Mouse (Mus musculus) kidney, embryonic 16.5 days (tissue): Measurements from ENCODE around the gene Zpr1. TPM values are rescaled to one million over a fixed set of nuclear protein-coding genes. Genes with fewer than 3 reads are reported as not detected.

ENCODE experiments used
- ATAC-seq: fragments of 200-750 bp; cut with Nextera tagmentation; 2 replicates; pipeline ENCODE4 v1.8.0; 2017; ENCODE audit warnings: moderate TSS enrichment; ENCODE audit not compliant: low FRiP score, low TSS enrichment
- H3K27ac ChIP-seq: fragments of 300-500 bp; sonication (generic); 2 replicates; pipeline ENCODE4 v1.5.1; 2014; ENCODE audit warnings: low read length
- H3K27me3 ChIP-seq: fragments of 300-500 bp; sonication (generic); 2 replicates; pipeline ENCODE4 v1.6.1; 2014; ENCODE audit warnings: low read length, control low read depth, mixed read lengths; ENCODE audit not compliant: insufficient read depth
- H3K36me3 ChIP-seq: fragments of 300-500 bp; sonication (generic); 2 replicates; pipeline ENCODE4 v1.6.1; 2014; ENCODE audit warnings: low read length, control low read depth, mixed read lengths; ENCODE audit not compliant: insufficient read depth
- H3K4me1 ChIP-seq: fragments of 300-500 bp; sonication (generic); 2 replicates; pipeline ENCODE4 v1.6.1; 2014; ENCODE audit warnings: low read length, control low read depth, mixed read lengths; ENCODE audit not compliant: insufficient read depth
- H3K4me2 ChIP-seq: fragments of 300-500 bp; sonication (generic); replicated peaks from 2 replicates; pipeline ENCODE4 v1.6.1; 2014; ENCODE audit warnings: low read depth, low read length
- H3K4me3 ChIP-seq: fragments of 300-500 bp; sonication (generic); 2 replicates; pipeline ENCODE4 v1.5.1; 2014; ENCODE audit warnings: mild to moderate bottlenecking, low read length
- H3K9ac ChIP-seq: fragments of 300-500 bp; sonication (generic); replicated peaks from 2 replicates; pipeline ENCODE4 v1.6.1; 2014; ENCODE audit warnings: low read length
- H3K9me3 ChIP-seq: fragments of 300-500 bp; sonication (generic); 2 replicates; pipeline ENCODE4 v1.6.1; 2016; ENCODE audit warnings: low read length, control low read depth
- WGBS: fragments of 180-500 bp; shearing (Covaris S2); extraction: QIAGEN DNeasy Blood & Tissue Kit; methylation state at CpG from one replicate; pipeline ENCODE4 v1.1.7; 2014; 5-methylcytosine and 5-hydroxymethylcytosine counted together
- polyA plus RNA-seq: library from polyadenylated mRNA; unstranded; fragments of >200 nt; fragmentation: Nextera tagmentation; extraction: Ambion mirVana; gene quantifications from 2 replicates; pipeline ENCODE4 v1.2.1, GENCODE M21; 2015

Zpr1 gene
- polyA plus RNA-seq, 1 experiment from 2014 or later: 61.9 TPM

- no peaks in the 10 kb centered on the region for H3K9me3 ChIP-seq
- no peak overlapping the region for H3K27ac ChIP-seq
- WGBS: 79% methylated on average over 3 of the region's 3 CpGs
- no peak overlapping the region for H3K4me2 ChIP-seq
- ATAC-seq: no peak
- H3K4me3 ChIP-seq: no peak overlapping the region
- H3K36me3 ChIP-seq: no peaks in the 10 kb centered on the region
- no peak overlapping the region for H3K9ac ChIP-seq
- no peaks in the 10 kb centered on the region for H3K4me1 ChIP-seq
- H3K27me3 ChIP-seq: no peaks in the 10 kb centered on the region
Measured at GRCm38 (mm10) chr9:46257546-46257945, 15.3 kb upstream of the Zpr1 start.

- Histone ChIP-seq H3K4me1 (no peaks in the 10 kb centered on the region), H3K36me3 (no peaks in the 10 kb centered on the region), H3K4me3 (no peak overlapping the region), H3K27me3 (no peaks in the 10 kb centered on the region), H3K4me2 (no peak overlapping the region), H3K27ac (no peak overlapping the region), H3K9me3 (no peaks in the 10 kb centered on the region), H3K9ac (no peak overlapping the region)
- WGBS: 91% methylated on average over 6 of the region's 6 CpGs
- no peak for ATAC-seq
Measured at GRCm38 (mm10) chr9:46259111-46259510, 13.8 kb upstream of the Zpr1 start.

- H3K36me3 ChIP-seq: no peaks in the 10 kb centered on the region
- no peaks in the 10 kb centered on the region for H3K27me3 ChIP-seq
- H3K27ac ChIP-seq: no peak overlapping the region
- WGBS: 93% methylated on average over 7 of the region's 7 CpGs
- no peak overlapping the region for H3K4me3 ChIP-seq
- H3K9ac ChIP-seq: no peak overlapping the region
- no peaks in the 10 kb centered on the region for H3K4me1 ChIP-seq
- ATAC-seq: no peak
- no peak overlapping the region for H3K4me2 ChIP-seq
- H3K9me3 ChIP-seq: no peaks in the 10 kb centered on the region
Measured at GRCm38 (mm10) chr9:46261131-46261530, 11.7 kb upstream of the Zpr1 start.

GRCm38 (mm10) chr9:46268343-46268873 lies 4.5 kb upstream of the Zpr1 start, which contains the start of gene Apoa5:
TSS of gene Apoa5 (plus strand) at chr9:46268633.
- Histone ChIP-seq H3K9me3 (no peaks in the 10 kb centered on the region), H3K4me1 (0 out of 2 replicates have a peak, but pooled peaks cover 7% of the 10 kb centered on the region), H3K27me3 (peaks cover 8% of the 10 kb centered on the region; the same call in 1 of the 2 replicates), H3K4me2 (no peak within 1 kb of the TSS), H3K9ac (no peak within 1 kb of the TSS), H3K27ac (no peak within 1 kb of the TSS), H3K36me3 (no peaks in the 10 kb centered on the region), H3K4me3 (no peak within 1 kb of the TSS)
- WGBS: 45% methylated on average over 7 of the region's 7 CpGs
- no peak for ATAC-seq

GRCm38 (mm10) chr9:46269125-46269524 lies 3.7 kb upstream of the Zpr1 start:
- Histone ChIP-seq H3K27ac (no peak overlapping the region), H3K36me3 (no peaks in the 10 kb centered on the region), H3K4me1 (peaks cover 13% of the 10 kb centered on the region), H3K9ac (no peak overlapping the region), H3K9me3 (no peaks in the 10 kb centered on the region), H3K4me3 (no peak overlapping the region), H3K4me2 (no peak overlapping the region), H3K27me3 (peaks cover 8% of the 10 kb centered on the region; the same call in 1 of the 2 replicates)
- 75% methylated on average over 5 of the region's 5 CpGs for WGBS
- no peak for ATAC-seq

- no peak overlapping the region for H3K4me3 ChIP-seq
- WGBS: 86% methylated on average over 4 of the region's 4 CpGs
- H3K27ac ChIP-seq: no peak overlapping the region
- no peak for ATAC-seq
- no peak overlapping the region for H3K4me2 ChIP-seq
- peaks cover 13% of the 10 kb centered on the region for H3K4me1 ChIP-seq
- H3K9me3 ChIP-seq: no peaks in the 10 kb centered on the region
- H3K27me3 ChIP-seq: peaks cover 8% of the 10 kb centered on the region; the same call in 1 of the 2 replicates
- peaks cover 13% of the 10 kb centered on the region for H3K36me3 ChIP-seq
- H3K9ac ChIP-seq: no peak overlapping the region
Measured at GRCm38 (mm10) chr9:46270782-46271181, 2.1 kb upstream of the Zpr1 start.

- no peak overlapping the region for H3K9ac ChIP-seq
- H3K4me2 ChIP-seq: no peak overlapping the region
- WGBS: 87% methylated on average over 9 of the region's 9 CpGs
- no peak overlapping the region for H3K27ac ChIP-seq
- H3K36me3 ChIP-seq: peaks cover 26% of the 10 kb centered on the region
- peaks cover 13% of the 10 kb centered on the region for H3K4me1 ChIP-seq
- no peak for ATAC-seq
- H3K9me3 ChIP-seq: no peaks in the 10 kb centered on the region
- no peak overlapping the region for H3K4me3 ChIP-seq
- peaks cover 8% of the 10 kb centered on the region; the same call in 1 of the 2 replicates for H3K27me3 ChIP-seq
Measured at GRCm38 (mm10) chr9:46272070-46272469, 794 bp upstream of the Zpr1 start.

GRCm38 (mm10) chr9:46274494-46274893 lies 1.6 kb downstream of the Zpr1 start:
- peaks cover 8% of the 10 kb centered on the region; the same call in 1 of the 2 replicates for H3K27me3 ChIP-seq
- H3K36me3 ChIP-seq: peaks cover 45% of the 10 kb centered on the region
- no peak overlapping the region for H3K4me3 ChIP-seq
- 75% methylated on average over 9 of the region's 9 CpGs for WGBS
- H3K9me3 ChIP-seq: no peaks in the 10 kb centered on the region
- no peak overlapping the region for H3K9ac ChIP-seq
- no peak overlapping the region for H3K27ac ChIP-seq
- ATAC-seq: no peak
- no peak overlapping the region for H3K4me2 ChIP-seq
- peaks cover 13% of the 10 kb centered on the region for H3K4me1 ChIP-seq

- WGBS: under 1% methylated on average over 55 of the region's 55 CpGs
- ATAC-seq: peak; percentile 95
Measured at GRCm38 (mm10) chr9:46282631-46283436, 10.0 kb downstream of the Zpr1 start, which contains the start of gene Bud13. TSS of gene Bud13 (plus strand) at chr9:46283008.

GRCm38 (mm10) chr9:46298381-46298780 lies 25.5 kb downstream of the Zpr1 start:
- Histone ChIP-seq H3K9ac (no peak overlapping the region), H3K36me3 (peaks cover 28% of the 10 kb centered on the region; the same call in 1 of the 2 replicates)
- no peak for ATAC-seq

More at GRCm38 (mm10) chr9:46282631-46283436, 10.0 kb downstream of the Zpr1 start, which contains the start of gene Bud13:
- peak within 1 kb of the TSS; percentile 55 for H3K4me2 ChIP-seq
- H3K27ac ChIP-seq: peak within 1 kb of the TSS; percentile 86
- peak within 1 kb of the TSS; percentile 89 for H3K9ac ChIP-seq
- H3K4me3 ChIP-seq: peak within 1 kb of the TSS; percentile 68
- peaks cover 16% of the 10 kb centered on the region for H3K4me1 ChIP-seq
- no peaks in the 10 kb centered on the region for H3K9me3 ChIP-seq
- peaks cover 54% of the 10 kb centered on the region for H3K36me3 ChIP-seq
- H3K27me3 ChIP-seq: no peaks in the 10 kb centered on the region

More at GRCm38 (mm10) chr9:46298381-46298780, 25.5 kb downstream of the Zpr1 start:
- H3K4me1 ChIP-seq: no peaks in the 10 kb centered on the region
- no peak overlapping the region for H3K4me3 ChIP-seq
- 62% methylated on average over 4 of the region's 4 CpGs for WGBS
- no peaks in the 10 kb centered on the region for H3K9me3 ChIP-seq
- H3K4me2 ChIP-seq: no peak overlapping the region
- H3K27ac ChIP-seq: no peak overlapping the region
- no peaks in the 10 kb centered on the region for H3K27me3 ChIP-seq
